Mouse (Mus musculus) hindbrain, embryonic 12.5 days (tissue): ENCODE data around the gene Pfn1. TPM values are rescaled to one million over a fixed set of nuclear protein-coding genes. Genes with fewer than 3 reads are reported as not detected.

Source experiments
- ATAC-seq: fragments of 200-750 bp; cut with Nextera tagmentation; 2 replicates; pipeline ENCODE4 v1.8.0; 2017; ENCODE audit warnings: moderate TSS enrichment; ENCODE audit not compliant: low FRiP score
- H3K27ac ChIP-seq: fragments of 300-500 bp; sonication (generic); 2 replicates; pipeline ENCODE4 v1.5.1; 2016; ENCODE audit warnings: mild to moderate bottlenecking
- H3K27me3 ChIP-seq: fragments of 300-500 bp; sonication (generic); 2 replicates; pipeline ENCODE4 v1.6.1; 2016; ENCODE audit warnings: mild to moderate bottlenecking
- H3K36me3 ChIP-seq: fragments of 300-500 bp; sonication (generic); 2 replicates; pipeline ENCODE4 v1.6.1; 2016; ENCODE audit warnings: mild to moderate bottlenecking
- H3K4me1 ChIP-seq: fragments of 300-500 bp; sonication (generic); 2 replicates; pipeline ENCODE4 v1.6.1; 2016
- H3K4me2 ChIP-seq: fragments of 300-500 bp; sonication (generic); replicated peaks from 2 replicates; pipeline ENCODE4 v1.6.1; 2016; ENCODE audit warnings: mild to moderate bottlenecking
- H3K4me3 ChIP-seq: fragments of 300-500 bp; sonication (generic); 2 replicates; pipeline ENCODE4 v1.5.1; 2016; ENCODE audit warnings: mild to moderate bottlenecking
- H3K9ac ChIP-seq: fragments of 300-500 bp; sonication (generic); 2 replicates; pipeline ENCODE4 v1.6.1; 2016; ENCODE audit warnings: mild to moderate bottlenecking, moderate library complexity
- H3K9me3 ChIP-seq: fragments of 300-500 bp; sonication (generic); replicated peaks from 2 replicates; pipeline ENCODE4 v1.6.1; 2016; ENCODE audit warnings: mild to moderate bottlenecking
- WGBS: fragments of 180-500 bp; shearing (Covaris S2); methylation state at CpG from one replicate; pipeline ENCODE4 v1.1.7; 2016; 5-methylcytosine and 5-hydroxymethylcytosine counted together
- polyA plus RNA-seq: library from polyadenylated mRNA; unstranded; fragments of >200 nt; fragmentation: Nextera tagmentation; extraction: Ambion mirVana; gene quantifications from 2 replicates; pipeline ENCODE4 v1.2.1, GENCODE M21; 2016

Pfn1 gene
- polyA plus RNA-seq, 1 experiment from 2014 or later, result 1,190 TPM

DNA sequence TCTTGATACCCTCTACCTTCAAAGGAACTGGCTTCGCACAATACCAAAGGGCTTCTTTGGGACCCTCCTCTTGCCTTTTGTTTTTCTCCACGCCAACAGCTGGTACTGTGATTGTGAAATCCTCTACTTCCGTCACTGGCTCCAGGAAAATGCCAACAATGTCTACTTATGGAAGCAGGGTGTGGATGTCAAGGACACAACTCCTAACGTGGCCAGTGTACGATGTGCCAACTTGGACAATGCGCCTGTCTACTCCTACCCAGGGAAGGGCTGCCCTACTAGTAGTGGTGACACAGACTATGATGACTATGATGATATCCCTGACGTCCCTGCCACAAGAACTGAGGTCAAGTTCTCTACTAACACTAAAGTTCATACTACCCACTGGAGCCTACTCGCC lies 14.5 kb downstream of the Pfn1 start:
- H3K36me3 ChIP-seq, result peaks cover 16% of the 10 kb centered on the region
- no peaks in the 10 kb centered on the region for H3K9me3 ChIP-seq
- no peak for ATAC-seq
- no peak overlapping the region for H3K27ac ChIP-seq
- WGBS, result 84% methylated on average over 8 of the region's 8 CpGs
- no peak overlapping the region for H3K4me2 ChIP-seq
- H3K4me3 ChIP-seq, result no peak overlapping the region
- H3K4me1 ChIP-seq, result 0 out of 2 replicates have a peak, but pooled peaks cover under 1% of the 10 kb centered on the region
- no peaks in the 10 kb centered on the region for H3K27me3 ChIP-seq
- no peak overlapping the region for H3K9ac ChIP-seq

- no peak for ATAC-seq
- Histone ChIP-seq H3K36me3 (peaks cover 6% of the 10 kb centered on the region), H3K9me3 (no peaks in the 10 kb centered on the region), H3K4me3 (no peak within 1 kb of the TSS), H3K4me1 (no peaks in the 10 kb centered on the region), H3K4me2 (no peak within 1 kb of the TSS), H3K27me3 (no peaks in the 10 kb centered on the region), H3K27ac (no peak within 1 kb of the TSS), H3K9ac (no peak within 1 kb of the TSS)
- WGBS, result 49% methylated on average over 5 of the region's 5 CpGs
These were observed 15.6 kb downstream of the Pfn1 start, which contains the start of gene Gp1ba for GRCm38 (mm10) chr11:70638714-70639278. Gp1ba (plus strand) TSS chr11:70639122.

DNA sequence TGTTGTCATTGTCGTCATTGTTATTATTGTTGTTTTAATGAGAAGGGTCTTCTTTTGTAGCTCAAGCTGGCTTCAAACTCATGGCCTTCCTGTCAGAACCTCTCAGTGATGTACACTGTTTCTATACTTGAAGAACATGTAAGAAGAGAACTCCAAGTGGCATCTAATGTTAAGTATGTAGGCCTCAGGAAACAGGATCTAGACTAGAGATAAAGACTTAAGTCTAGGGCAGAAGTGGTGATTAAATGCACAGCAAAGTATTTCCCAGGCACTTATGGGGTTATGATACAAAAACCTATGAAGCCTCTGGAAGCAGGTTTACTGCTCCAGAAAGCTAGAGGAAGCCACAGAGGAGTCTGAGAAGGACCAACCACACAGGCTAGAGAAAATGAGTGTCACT lies 16.2 kb downstream of the Pfn1 start:
- Histone ChIP-seq H3K4me1 (no peaks in the 10 kb centered on the region), H3K4me2 (no peak overlapping the region)
- WGBS, result 92% methylated on average over 1 of the region's 1 CpGs

DNA sequence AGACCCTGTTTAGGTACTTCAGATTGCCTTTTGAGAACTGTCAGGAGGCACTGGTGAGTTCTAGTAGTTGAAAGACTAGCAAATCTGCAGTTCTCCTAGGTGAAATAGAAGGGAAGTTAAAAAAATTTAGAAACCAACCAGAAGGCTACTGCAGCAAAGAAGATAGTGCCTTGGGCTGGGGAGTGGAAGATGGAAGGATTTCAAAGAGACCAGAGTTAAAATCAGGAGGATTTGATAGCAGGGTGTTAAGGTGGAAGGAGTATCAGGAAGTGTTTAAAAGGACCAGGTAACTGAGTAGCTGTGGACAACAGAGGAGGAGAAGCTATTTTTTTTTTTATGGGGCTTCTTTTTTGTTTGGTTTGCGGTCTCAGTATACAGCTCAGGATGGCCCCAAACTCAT lies 16.7 kb downstream of the Pfn1 start:
- ATAC-seq, result no peak
- Histone ChIP-seq H3K4me3 (no peak overlapping the region), H3K4me1 (no peaks in the 10 kb centered on the region), H3K27ac (no peak overlapping the region), H3K36me3 (no peaks in the 10 kb centered on the region), H3K4me2 (no peak overlapping the region), H3K27me3 (no peaks in the 10 kb centered on the region), H3K9ac (no peak overlapping the region), H3K9me3 (no peaks in the 10 kb centered on the region)
- WGBS, result 95% methylated on average over 1 of the region's 1 CpGs

More for the DNA sequence above, 16.2 kb downstream of the Pfn1 start:
- H3K27me3 ChIP-seq, result no peaks in the 10 kb centered on the region
- H3K4me3 ChIP-seq, result no peak overlapping the region
- no peak overlapping the region for H3K9ac ChIP-seq
- peaks cover 5% of the 10 kb centered on the region for H3K36me3 ChIP-seq
- no peak overlapping the region for H3K27ac ChIP-seq
- H3K9me3 ChIP-seq, result no peaks in the 10 kb centered on the region
- ATAC-seq, result no peak

GRCm38 (mm10) chr11:70635601-70636000 lies 18.8 kb downstream of the Pfn1 start:
- Histone ChIP-seq H3K9me3 (no peaks in the 10 kb centered on the region), H3K4me2 (no peak overlapping the region), H3K4me3 (no peak overlapping the region), H3K36me3 (no peaks in the 10 kb centered on the region), H3K27ac (no peak overlapping the region), H3K27me3 (no peaks in the 10 kb centered on the region), H3K9ac (no peak overlapping the region), H3K4me1 (no peaks in the 10 kb centered on the region)
- WGBS, result 79% methylated on average over 4 of the region's 4 CpGs
- ATAC-seq, result no peak

GRCm38 (mm10) chr11:70630129-70630528 lies 24.3 kb downstream of the Pfn1 start:
- H3K9me3 ChIP-seq, result no peaks in the 10 kb centered on the region
- no peak overlapping the region for H3K4me3 ChIP-seq
- no peak overlapping the region for H3K4me2 ChIP-seq
- no peaks in the 10 kb centered on the region for H3K36me3 ChIP-seq
- no peaks in the 10 kb centered on the region for H3K4me1 ChIP-seq
- H3K9ac ChIP-seq, result no peak overlapping the region
- 73% methylated on average over 7 of the region's 7 CpGs for WGBS
- no peak for ATAC-seq
- no peak overlapping the region for H3K27ac ChIP-seq
- no peaks in the 10 kb centered on the region for H3K27me3 ChIP-seq

DNA sequence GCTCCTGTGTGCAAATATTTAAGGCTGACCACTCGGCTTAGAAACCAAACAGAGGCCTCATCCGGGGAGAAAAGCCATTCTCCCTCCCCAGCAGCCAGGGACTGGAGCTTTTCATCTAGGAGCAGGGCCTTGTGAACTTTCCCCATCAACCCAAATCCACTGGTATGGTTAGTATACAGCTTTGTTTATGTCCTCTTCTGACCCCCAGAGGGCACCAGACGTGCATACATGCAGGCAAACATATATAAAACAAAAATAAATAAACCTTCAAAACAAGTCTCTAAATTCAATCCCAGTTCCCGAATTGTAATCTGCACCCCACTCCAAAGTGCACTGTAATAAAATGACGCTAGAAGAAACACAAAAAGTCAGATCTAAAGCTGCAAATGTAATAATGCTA lies 24.9 kb downstream of the Pfn1 start:
- H3K27ac ChIP-seq, result no peak overlapping the region
- no peak overlapping the region for H3K4me2 ChIP-seq
- H3K4me1 ChIP-seq, result no peaks in the 10 kb centered on the region
- no peaks in the 10 kb centered on the region for H3K9me3 ChIP-seq
- no peak for ATAC-seq
- 55% methylated on average over 5 of the region's 5 CpGs for WGBS
- no peak overlapping the region for H3K9ac ChIP-seq
- no peaks in the 10 kb centered on the region for H3K36me3 ChIP-seq
- no peak overlapping the region for H3K4me3 ChIP-seq
- H3K27me3 ChIP-seq, result no peaks in the 10 kb centered on the region

DNA sequence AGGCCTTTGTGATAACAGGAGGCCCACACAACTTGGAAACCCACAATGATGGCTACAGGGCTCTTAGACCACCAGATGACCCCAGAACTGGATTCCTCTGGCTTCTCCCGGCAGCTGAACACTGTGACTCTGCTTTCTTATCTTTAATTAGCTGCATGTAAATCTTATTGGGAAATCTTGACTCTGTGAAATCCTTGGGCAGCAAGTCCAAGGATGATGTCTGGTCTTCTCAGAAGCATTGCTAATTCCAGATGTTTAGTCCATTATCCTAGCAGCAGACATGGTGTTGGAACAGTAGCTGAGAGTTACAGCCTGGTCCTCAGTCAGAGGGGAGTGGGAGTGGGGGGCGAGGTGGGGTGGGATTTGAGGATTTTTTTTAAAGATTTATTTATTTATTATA lies 26.0 kb downstream of the Pfn1 start:
- WGBS, result 81% methylated on average over 2 of the region's 2 CpGs
- Histone ChIP-seq H3K27ac (no peak overlapping the region), H3K9ac (no peak overlapping the region), H3K4me2 (no peak overlapping the region), H3K36me3 (no peaks in the 10 kb centered on the region), H3K9me3 (no peaks in the 10 kb centered on the region), H3K4me1 (no peaks in the 10 kb centered on the region), H3K4me3 (no peak overlapping the region), H3K27me3 (no peaks in the 10 kb centered on the region)
- ATAC-seq, result no peak

DNA sequence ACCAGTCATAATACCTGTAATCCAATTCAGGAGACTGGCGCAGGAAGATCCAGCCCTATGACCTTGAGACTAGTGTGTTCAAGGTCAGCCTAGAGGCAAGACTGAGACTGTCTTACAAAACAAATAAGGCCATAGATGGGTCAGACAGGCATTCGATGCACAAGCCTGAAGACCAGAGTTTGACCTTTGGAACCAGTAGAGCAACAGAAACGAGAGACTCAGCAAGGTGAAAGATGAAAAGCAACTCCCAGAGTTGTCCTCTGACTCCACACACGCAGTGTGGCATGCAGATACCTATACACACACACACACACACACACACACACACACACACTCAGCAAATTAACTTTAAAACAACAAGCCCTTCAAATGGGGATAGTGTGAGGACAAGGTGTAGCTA lies 27.6 kb downstream of the Pfn1 start:
- no peaks in the 10 kb centered on the region for H3K9me3 ChIP-seq
- ATAC-seq, result no peak
- no peaks in the 10 kb centered on the region for H3K36me3 ChIP-seq
- H3K4me1 ChIP-seq, result no peaks in the 10 kb centered on the region
- WGBS, result 75% methylated on average over 4 of the region's 4 CpGs
- no peak overlapping the region for H3K9ac ChIP-seq
- H3K27me3 ChIP-seq, result no peaks in the 10 kb centered on the region
- no peak overlapping the region for H3K4me2 ChIP-seq
- no peak overlapping the region for H3K27ac ChIP-seq
- no peak overlapping the region for H3K4me3 ChIP-seq

- 52% methylated on average over 4 of the region's 4 CpGs for WGBS
These were observed 29.0 kb downstream of the Pfn1 start for GRCm38 (mm10) chr11:70625473-70625872.

DNA sequence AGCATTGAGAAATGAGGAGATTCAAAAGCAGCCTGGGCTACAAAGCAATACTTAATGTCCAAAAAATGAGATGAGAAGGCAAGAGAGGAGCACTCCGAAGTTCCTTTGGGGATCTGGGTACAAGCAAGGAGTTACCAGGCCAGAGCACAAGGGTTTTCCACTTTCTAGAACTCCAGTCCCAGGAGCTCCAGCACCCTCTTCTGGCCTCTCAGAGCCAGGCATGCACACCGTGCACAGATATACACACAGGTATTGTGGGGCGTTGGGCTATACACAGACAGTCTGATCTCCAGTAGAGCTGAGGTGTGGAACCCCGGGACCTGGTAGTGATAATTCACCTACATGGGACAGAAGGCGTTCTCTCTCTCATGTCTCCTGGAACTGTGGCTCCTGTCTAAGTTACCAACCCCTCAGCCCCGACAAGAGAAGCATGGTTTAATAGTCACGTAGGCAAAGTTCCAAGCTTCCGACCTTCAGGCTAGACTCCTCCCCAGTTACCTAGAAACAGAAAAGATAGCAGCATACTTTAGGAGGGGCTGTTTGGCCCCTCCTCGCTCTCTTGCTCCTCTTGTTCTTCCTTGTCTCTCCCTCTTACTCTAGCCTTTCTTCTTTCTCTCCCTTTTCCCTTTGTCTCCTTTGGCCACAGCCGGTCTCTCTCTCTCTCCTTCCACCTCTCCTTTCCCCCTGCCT lies 31.2 kb downstream of the Pfn1 start:
- H3K4me2 ChIP-seq, result no peak overlapping the region

More at GRCm38 (mm10) chr11:70625473-70625872, 29.0 kb downstream of the Pfn1 start:
- Histone ChIP-seq H3K4me3 (no peak overlapping the region), H3K27ac (no peak overlapping the region), H3K9ac (no peak overlapping the region), H3K4me1 (no peaks in the 10 kb centered on the region), H3K27me3 (no peaks in the 10 kb centered on the region), H3K36me3 (no peaks in the 10 kb centered on the region), H3K4me2 (no peak overlapping the region), H3K9me3 (no peaks in the 10 kb centered on the region)
- ATAC-seq, result no peak

GRCm38 (mm10) chr11:70621972-70622814 lies 32.3 kb downstream of the Pfn1 start:
- H3K4me2 ChIP-seq, result no peak overlapping the region
- no peaks in the 10 kb centered on the region for H3K4me1 ChIP-seq
- H3K9me3 ChIP-seq, result no peaks in the 10 kb centered on the region
- H3K4me3 ChIP-seq, result no peak overlapping the region
- no peak for ATAC-seq
- no peak overlapping the region for H3K27ac ChIP-seq
- no peaks in the 10 kb centered on the region for H3K27me3 ChIP-seq
- no peak overlapping the region for H3K9ac ChIP-seq
- 42% methylated on average over 7 of the region's 7 CpGs for WGBS
- H3K36me3 ChIP-seq, result no peaks in the 10 kb centered on the region

More for the DNA sequence above, 31.2 kb downstream of the Pfn1 start:
- no peak overlapping the region for H3K9ac ChIP-seq
- 86% methylated on average over 10 of the region's 10 CpGs for WGBS
- H3K36me3 ChIP-seq, result no peaks in the 10 kb centered on the region
- H3K4me1 ChIP-seq, result no peaks in the 10 kb centered on the region
- no peak overlapping the region for H3K27ac ChIP-seq
- H3K4me3 ChIP-seq, result no peak overlapping the region
- no peaks in the 10 kb centered on the region for H3K9me3 ChIP-seq
- no peaks in the 10 kb centered on the region for H3K27me3 ChIP-seq
- no peak for ATAC-seq
